Mouse (Mus musculus): ENCODE results near the gene Sec11a.
"Not testable (repeated sequence)": the region's sequence is repeated elsewhere in the genome, so short reads cannot be mapped to it uniquely, and the experiment has no call there.

Gene Sec11a

DNA sequence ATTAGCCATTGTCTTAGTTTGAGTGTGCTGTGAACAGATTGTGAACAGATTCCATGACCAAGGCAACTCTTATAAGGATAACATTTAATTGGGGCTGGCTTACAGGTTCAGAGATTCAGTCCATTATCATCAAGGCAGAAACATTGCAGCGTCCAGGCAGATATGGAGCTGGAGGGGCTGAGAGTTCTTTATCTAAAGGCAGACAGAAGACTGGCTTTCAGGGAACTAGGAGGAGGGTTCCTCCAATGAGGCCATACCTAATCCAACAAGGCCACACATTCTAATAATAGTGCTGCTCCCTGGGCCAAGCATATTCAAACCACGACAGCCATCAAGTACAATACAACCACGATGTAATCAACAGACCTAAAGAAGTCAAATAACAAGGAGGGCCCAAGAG, 11.4 kb upstream of the Sec11a start:
- no peak for DNase-seq (ENCODE audit: low spot score in 2 of 2)

GRCm38 (mm10) chr7:80956891-80957290, 9.3 kb upstream of the Sec11a start:
- DNase-seq (ENCODE audit: low spot score in 2 of 2), result no peak

GRCm38 (mm10) chr7:80954251-80954650, 6.7 kb upstream of the Sec11a start:
- DNase-seq (ENCODE audit: low spot score in 2 of 2), result no peak

GRCm38 (mm10) chr7:80952140-80952539, 4.6 kb upstream of the Sec11a start:
- no peak for DNase-seq (ENCODE audit: low spot score in 2 of 2)

- DNase-seq (ENCODE audit: low spot score in 2 of 2), result no peak
Measured at GRCm38 (mm10) chr7:80951461-80951860, 3.9 kb upstream of the Sec11a start.

DNA sequence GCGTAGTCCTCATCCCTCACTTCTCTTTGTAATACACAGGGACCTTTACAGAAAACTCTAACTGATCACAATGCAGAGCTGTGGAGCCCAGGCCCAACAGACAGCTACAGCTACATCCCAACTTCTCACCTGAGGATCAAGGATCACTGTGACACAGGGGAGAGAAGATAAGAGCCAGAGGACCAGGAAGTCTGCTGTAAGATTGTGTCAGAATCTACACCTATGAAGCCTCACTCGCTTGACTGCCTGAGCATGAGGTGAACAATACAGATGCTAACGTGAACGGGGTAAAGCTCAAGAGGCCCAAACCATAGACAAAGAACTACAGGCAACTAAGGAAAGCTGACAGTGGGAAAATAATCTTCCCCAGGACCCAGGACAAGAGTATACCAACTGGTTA, 7.8 kb downstream of the Sec11a start:
- no peak for DNase-seq (ENCODE audit: low spot score in 2 of 2)

GRCm38 (mm10) chr7:80937304-80937666, 10.3 kb downstream of the Sec11a start:
- DNase-seq (ENCODE audit: low spot score in 2 of 2), result not testable (repeated sequence)

DNA sequence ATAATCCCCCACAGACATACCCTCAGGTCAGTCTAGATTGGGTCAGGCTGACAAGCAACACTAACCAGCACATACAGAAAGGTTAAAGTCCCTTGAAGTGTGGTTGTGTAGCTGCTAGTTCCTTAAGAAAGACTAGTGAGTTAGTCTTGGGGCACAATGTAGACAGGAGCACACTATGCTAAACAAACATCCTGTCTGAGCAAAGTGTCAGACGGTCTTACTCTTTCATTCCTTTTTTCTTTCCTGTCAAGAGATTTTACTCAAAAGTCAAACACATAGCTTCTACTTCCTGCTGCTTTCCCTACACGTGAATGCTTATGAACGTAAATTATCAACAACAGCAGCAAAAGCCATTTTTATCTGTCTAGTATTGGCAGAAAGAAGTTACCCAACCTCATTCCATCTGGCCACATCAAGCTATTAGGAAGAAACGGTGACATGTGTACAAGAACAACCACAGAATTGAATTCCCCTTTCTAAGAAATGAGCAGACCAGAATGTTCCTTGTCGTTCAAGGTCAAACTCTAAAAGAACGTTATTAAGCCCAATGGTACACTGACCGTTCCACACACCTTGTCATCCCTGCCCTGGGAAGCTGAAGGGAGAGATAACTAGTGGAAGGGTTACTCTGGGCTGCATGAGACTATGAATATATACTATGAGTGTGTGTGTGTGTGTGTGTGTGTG, 10.8 kb downstream of the Sec11a start:
- not testable (repeated sequence) for DNase-seq (ENCODE audit: low spot score in 2 of 2)

- DNase-seq (ENCODE audit: low spot score in 2 of 2), result no peak
Measured at GRCm38 (mm10) chr7:80935834-80936233, 11.7 kb downstream of the Sec11a start.

DNA sequence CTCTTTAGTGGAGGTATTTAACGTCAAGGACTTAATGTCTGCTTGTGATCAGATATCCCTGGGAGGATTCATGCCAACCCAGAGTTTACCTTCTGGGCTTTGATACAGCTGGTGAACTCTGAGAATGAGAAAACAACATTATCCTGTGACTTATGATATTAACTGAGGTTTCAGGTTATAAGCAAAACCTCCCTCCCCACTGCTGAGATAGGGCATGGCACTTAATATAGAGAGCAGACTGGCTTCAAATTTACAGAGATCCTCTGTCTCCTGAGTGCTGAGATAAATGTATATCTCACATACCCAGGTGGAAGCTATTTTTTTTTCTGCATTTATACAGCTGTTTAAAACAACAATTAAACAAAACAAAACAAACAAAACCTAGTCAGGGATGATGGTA, 14.8 kb downstream of the Sec11a start:
- no peak for DNase-seq (ENCODE audit: low spot score in 2 of 2)

DNA sequence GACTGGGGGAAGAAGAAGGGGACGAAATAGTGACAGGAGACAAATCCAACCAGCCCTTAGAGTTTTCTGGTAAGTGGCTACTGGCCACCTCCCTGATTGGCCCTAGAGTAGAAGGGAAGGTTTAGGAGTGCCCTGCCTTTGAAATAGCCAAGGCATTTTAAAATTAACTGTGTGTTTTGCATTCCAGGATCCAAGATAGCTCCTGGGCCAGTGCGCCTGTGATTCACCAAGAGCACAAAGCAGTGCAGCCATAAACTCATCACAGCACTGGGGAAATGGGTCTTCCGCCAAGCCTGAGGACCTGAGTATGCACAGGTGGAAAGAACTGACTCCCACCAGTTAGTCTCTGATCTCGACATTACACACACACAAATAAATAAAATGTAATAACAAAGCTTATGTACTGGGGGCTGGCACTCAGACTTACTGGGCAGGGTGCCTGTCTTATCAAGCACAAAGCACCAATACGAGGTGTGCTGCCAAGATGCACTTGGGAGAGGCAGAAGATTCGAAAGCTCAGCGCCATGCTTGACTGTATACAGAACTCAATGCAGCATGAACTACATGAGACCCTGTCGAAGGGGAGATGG, 15.9 kb downstream of the Sec11a start:
- DNase-seq (ENCODE audit: low spot score in 2 of 2), result no peak

GRCm38 (mm10) chr7:80923165-80923564, 24.4 kb downstream of the Sec11a start:
- no peak for DNase-seq (ENCODE audit: low spot score in 2 of 2)

DNA sequence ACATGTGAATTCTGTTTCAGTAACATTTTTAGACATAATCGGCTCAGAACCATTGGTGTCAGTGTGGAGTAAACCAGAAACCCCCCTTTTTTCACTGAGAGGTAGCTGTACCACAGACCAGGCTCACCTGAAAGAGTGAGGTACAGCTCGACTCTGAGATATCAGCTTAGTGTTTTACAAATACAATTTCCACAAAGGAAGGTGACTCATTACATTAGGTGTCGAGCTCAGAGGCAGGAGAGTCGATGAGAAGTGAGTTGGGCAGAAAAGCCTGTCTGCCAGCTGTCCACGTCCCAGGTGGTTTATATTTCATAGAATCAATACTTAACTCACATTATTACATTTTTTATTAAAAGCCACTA, 28.0 kb downstream of the Sec11a start:
- DNase-seq (ENCODE audit: low spot score in 2 of 2), result no peak

DNA sequence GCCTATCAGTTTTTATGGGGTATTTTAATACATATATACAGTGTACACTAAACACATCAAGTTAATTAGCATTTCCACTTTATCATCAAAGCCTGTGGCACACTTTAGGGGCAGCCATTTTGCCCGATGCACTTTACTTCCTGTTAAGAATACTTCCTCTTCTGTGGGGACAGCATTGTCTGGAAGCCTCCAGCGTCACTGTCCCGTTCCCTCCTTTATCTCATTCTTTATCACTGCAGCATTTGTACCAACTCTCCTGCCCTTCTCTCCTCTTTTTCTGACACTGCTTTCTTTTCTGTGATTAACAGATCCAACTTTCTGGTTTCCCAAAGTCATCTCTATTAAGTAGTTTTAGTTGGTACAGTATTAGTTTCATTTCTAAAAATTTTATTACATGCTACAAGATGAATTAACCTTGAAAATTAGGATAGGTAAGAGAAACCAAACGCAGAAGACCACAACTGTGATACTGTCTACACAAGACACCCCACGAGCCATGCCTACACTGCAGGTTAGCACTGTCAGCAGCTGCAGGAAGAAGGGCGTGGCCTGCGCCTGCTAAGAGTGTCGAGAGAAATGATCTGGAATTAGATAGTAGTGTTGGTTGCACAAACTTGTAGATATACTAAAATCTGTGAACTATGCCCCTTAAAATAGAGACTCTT, 28.5 kb downstream of the Sec11a start:
- no peak for DNase-seq (ENCODE audit: low spot score in 2 of 2)

DNA sequence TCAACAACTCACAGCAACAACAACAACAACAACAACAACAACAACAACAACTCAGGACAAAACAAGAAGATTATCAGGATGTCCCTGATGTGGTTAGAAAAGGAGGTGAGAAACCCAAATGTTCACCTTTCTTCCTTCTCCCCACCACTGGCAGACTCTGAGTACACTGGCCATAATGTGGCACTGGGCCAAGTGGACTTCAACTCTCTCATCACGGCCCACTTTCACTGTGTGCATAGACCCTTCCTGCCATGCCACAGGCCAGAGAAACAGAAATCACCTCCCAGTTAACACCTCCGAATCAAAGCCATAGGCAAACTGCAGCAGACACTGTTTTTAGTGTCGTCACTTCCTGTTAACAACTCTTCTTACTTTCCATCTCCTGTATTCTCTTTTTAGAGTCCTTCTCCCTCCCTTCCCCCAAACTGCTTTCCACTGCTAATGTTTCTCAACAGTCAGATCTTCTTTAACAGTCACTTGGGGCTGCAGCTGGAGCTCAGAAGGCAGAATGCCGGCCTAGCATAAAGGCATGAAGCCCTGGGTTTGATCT, 29.6 kb downstream of the Sec11a start:
- no peak for DNase-seq (ENCODE audit: low spot score in 2 of 2)

DNA sequence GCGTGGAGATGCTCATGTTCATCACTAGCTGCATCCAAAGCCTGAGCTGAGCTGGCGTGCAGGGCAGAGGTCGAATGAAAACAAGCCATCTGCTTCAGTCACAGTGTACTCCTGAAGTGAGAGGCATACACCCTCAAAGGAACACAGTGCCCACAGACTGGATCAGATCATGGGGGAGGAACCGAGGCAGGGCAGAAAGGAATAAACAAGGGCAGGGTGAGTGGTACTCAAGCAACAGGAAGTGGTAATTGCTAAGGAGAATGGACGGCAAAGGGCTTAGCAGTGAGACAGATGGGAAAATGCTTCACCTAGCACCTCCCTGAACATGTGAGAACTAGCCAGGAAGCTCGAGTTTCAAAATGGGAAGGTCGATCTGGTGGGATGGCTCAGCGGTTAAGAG, 35.1 kb downstream of the Sec11a start:
- no peak for DNase-seq (ENCODE audit: low spot score in 2 of 2)

GRCm38 (mm10) chr7:80911053-80911452, 36.5 kb downstream of the Sec11a start:
- no peak for DNase-seq (ENCODE audit: low spot score in 2 of 2)

DNA sequence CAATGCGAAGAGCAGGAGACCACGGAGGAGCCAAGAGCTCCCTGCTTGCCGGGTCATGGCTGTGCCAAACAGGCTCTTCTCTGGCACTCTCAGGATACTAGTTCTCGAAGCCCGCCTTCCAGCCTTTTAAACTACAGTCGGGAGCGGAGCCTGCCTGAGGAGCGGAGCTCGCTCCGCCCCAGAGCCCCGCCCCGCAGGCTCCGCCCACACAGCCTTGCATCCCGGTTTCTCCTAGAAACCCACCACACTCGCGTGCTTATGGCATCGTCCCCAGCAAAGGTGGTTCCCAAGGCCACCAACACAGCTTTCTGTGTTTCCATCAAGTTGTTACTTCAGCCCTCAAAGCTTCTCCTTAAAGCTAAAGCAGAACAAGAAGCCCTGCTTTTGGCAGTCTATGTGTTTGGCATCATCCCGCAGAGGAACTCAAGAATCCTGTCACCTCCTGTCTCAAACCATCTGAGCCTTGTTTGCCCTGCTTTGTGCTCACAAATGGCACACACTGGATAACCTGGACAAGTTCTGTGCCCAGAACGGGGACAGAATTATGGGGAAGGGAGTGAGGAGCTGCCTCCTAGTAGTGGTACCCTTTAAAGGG, 42.6 kb downstream of the Sec11a start, which contains the start of gene Nmb:
Gene Nmb, minus strand, starts transcription at position 156 of the 595 bp plus-strand sequence.
- DNase-seq (ENCODE audit: low spot score in 2 of 2), result peak; percentile 39 to 61

GRCm38 (mm10) chr7:80903625-80904422, 43.8 kb downstream of the Sec11a start:
- no peak for DNase-seq (ENCODE audit: low spot score in 2 of 2)

- no peak for DNase-seq (ENCODE audit: low spot score in 2 of 2)
Measured at GRCm38 (mm10) chr7:80901541-80902274, 45.9 kb downstream of the Sec11a start.

GRCm38 (mm10) chr7:80900944-80901501, 46.6 kb downstream of the Sec11a start, which contains the start of gene Wdr73:
Gene Wdr73, minus strand, starts transcription at chr7:80901269.
- DNase-seq (ENCODE audit: low spot score in 2 of 2), result peak; percentile 82 to 83

Measured in frontal cortex, postnatal 14 days (tissue).